In genomic region chr7:34973877-34974276, GRCm38 (mm10) we compare ENCODE assay signal across 20 mouse cellular contexts.
"Had no signal": no experiment of that assay in that cellular context is flagged by ENCODE, and none has a peak within 500 bp of the region (broad histone marks: within the 10 kb centered on the region; RNA-seq: fewer than 3 reads in every experiment).

No protein-coding gene starts in this region.

- H3K9ac ChIP-seq: limb, embryonic 15.5 days; liver, embryonic 14.5 days; liver, postnatal 0 days; lung, embryonic 14.5 days; midbrain, embryonic 12.5 days; midbrain, embryonic 15.5 days; neural tube, embryonic 13.5 days had no signal

- H3K4me3 ChIP-seq: layer of hippocampus, adult 2 months; limb, embryonic 15.5 days; midbrain, embryonic 12.5 days; midbrain, embryonic 15.5 days; neural tube, embryonic 13.5 days had no signal

- H3K27ac ChIP-seq: layer of hippocampus, adult 2 months; limb, embryonic 15.5 days; liver, embryonic 14.5 days; macrophage; midbrain, embryonic 12.5 days; midbrain, embryonic 15.5 days; neural tube, embryonic 13.5 days; stomach, postnatal 0 days had no signal

- H3K27me3 ChIP-seq: limb, embryonic 15.5 days; midbrain, embryonic 12.5 days; midbrain, embryonic 15.5 days; neural tube, embryonic 13.5 days had no signal

- ATAC-seq: liver, postnatal 0 days; midbrain, embryonic 15.5 days had no signal

- H3K9me3 ChIP-seq: limb, embryonic 15.5 days; midbrain, embryonic 12.5 days; midbrain, embryonic 15.5 days; neural tube, embryonic 13.5 days had no signal

- H3K4me2 ChIP-seq: limb, embryonic 15.5 days; liver, embryonic 11.5 days; lung, embryonic 14.5 days; midbrain, embryonic 12.5 days; midbrain, embryonic 15.5 days; neural tube, embryonic 13.5 days had no signal

- DNase-seq: kidney, adult 2 months; kidney, postnatal 25 days; layer of hippocampus, adult 9-11 months; liver, postnatal 0 days; lung, embryonic 14.5 days; right cerebral cortex, adult 18-20 months; right cerebral cortex, postnatal 14 days; right cerebral cortex, postnatal 4 days; thymus, adult 2 months; thymus, postnatal 14 days; thymus, postnatal 4 days had no signal

- H3K36me3 ChIP-seq: midbrain, embryonic 15.5 days had no signal
